Mouse (Mus musculus): Measurements from ENCODE around the gene Catsperg1. TPM values are rescaled to one million over a fixed set of nuclear protein-coding genes. Genes with fewer than 3 reads are reported as not detected.

Catsperg1 gene
- polyA plus RNA-seq, 1 experiment from 2014 or later = 0.79 TPM

GRCm38 (mm10) chr7:29171562-29172097 is 42.2 kb downstream of the Catsperg1 start:
- no peaks in the 10 kb centered on the region for H3K9me3 ChIP-seq (replicated peaks; ENCODE audit: control insufficient read depth, low read length)
- peak overlapping the region; percentile 55 for H3K9ac ChIP-seq (replicated peaks; ENCODE audit: low read length)
- H3K4me3 ChIP-seq (ENCODE audit: low read depth, low read length) = peak overlapping the region; percentile 49
- peaks cover 14% of the 10 kb centered on the region for H3K36me3 ChIP-seq (replicated peaks; ENCODE audit: control insufficient read depth, insufficient read depth, low read depth, low read length)
- peaks cover 29% of the 10 kb centered on the region for H3K27me3 ChIP-seq (ENCODE audit: control insufficient read depth, insufficient read depth, low read length)
- H3K4me2 ChIP-seq (ENCODE audit: low read depth, low read length) = peak overlapping the region; percentile 48
- no peak for ATAC-seq (replicated peaks; ENCODE audit: insufficient number of reproducible peaks, low FRiP score, low TSS enrichment, low read depth)
- 7% methylated on average over 34 of the region's 34 CpGs for WGBS
- peaks cover 9% of the 10 kb centered on the region for H3K4me1 ChIP-seq (ENCODE audit: control insufficient read depth, insufficient read depth, low read length)
- no peak overlapping the region for H3K27ac ChIP-seq (replicated peaks; ENCODE audit: low read depth, low read length)
- DNase-seq (ENCODE audit: low spot score) = no peak

GRCm38 (mm10) chr7:29170755-29171561 is 42.9 kb downstream of the Catsperg1 start:
- WGBS = 2% methylated on average over 40 of the region's 43 CpGs
- peaks cover 9% of the 10 kb centered on the region for H3K4me1 ChIP-seq (ENCODE audit: control insufficient read depth, insufficient read depth, low read length)
- no peak for ATAC-seq (replicated peaks; ENCODE audit: insufficient number of reproducible peaks, low FRiP score, low TSS enrichment, low read depth)
- peaks cover 29% of the 10 kb centered on the region for H3K27me3 ChIP-seq (ENCODE audit: control insufficient read depth, insufficient read depth, low read length)
- H3K36me3 ChIP-seq (replicated peaks; ENCODE audit: control insufficient read depth, insufficient read depth, low read depth, low read length) = peaks cover 11% of the 10 kb centered on the region
- no peak overlapping the region for H3K27ac ChIP-seq (replicated peaks; ENCODE audit: low read depth, low read length)
- H3K4me3 ChIP-seq (ENCODE audit: low read depth, low read length) = peak overlapping the region; percentile 49
- DNase-seq (ENCODE audit: low spot score) = peak; percentile 54
- H3K9me3 ChIP-seq (replicated peaks; ENCODE audit: control insufficient read depth, low read length) = no peaks in the 10 kb centered on the region
- H3K9ac ChIP-seq (replicated peaks; ENCODE audit: low read length) = peak overlapping the region; percentile 55
- peak overlapping the region; percentile 48 for H3K4me2 ChIP-seq (ENCODE audit: low read depth, low read length)

DNA sequence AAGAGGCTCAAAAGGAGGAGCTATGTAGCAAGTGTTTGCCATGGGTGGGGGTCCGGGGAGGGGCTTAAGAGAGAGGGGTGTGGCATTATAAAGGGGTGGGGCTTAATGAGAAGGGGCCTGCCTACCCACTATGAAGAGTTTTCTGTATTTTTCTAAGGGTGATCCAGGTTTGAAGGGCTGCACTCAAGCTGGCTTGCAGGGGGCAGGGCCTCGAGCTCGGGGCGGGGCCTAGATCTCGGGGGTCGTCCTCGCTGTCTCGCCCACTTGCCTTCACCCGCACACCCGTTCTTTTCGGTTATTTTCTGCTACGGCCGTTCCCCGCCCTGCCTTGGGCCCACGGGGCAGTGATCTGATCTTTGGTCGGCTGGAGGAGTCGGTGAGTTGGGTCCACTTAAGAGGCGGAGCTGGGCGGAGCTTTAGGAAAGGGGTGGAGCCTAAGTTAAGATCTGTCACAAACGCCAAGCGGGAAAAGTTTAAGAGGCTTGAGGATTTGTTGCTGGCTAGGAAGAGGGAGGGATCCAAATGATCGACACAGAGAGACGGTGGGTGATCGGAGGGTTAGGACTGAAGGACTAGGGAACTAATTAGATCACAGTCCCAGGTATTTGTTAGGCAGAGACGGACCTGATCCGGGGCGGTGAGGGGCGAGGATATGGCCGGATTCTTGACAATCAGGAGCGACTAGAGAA is 43.6 kb downstream of the Catsperg1 start, which contains the start of the genes Ggn and Spred3:
Ggn (plus strand) TSS at position 145 of the 689 bp plus-strand sequence.
Spred3 (minus strand) TSS at position 346 of the 689 bp plus-strand sequence.
- ATAC-seq (replicated peaks; ENCODE audit: insufficient number of reproducible peaks, low FRiP score, low TSS enrichment, low read depth) (peak; percentile 30), DNase-seq (ENCODE audit: low spot score) (peak; percentile 81)
- H3K4me3 ChIP-seq (ENCODE audit: low read depth, low read length) = peak within 1 kb of the TSS; percentile 49
- peak within 1 kb of the TSS; percentile 55 for H3K9ac ChIP-seq (replicated peaks; ENCODE audit: low read length)
- under 1% methylated on average over 30 of the region's 30 CpGs for WGBS
- peak within 1 kb of the TSS; percentile 48 for H3K4me2 ChIP-seq (ENCODE audit: low read depth, low read length)
- peaks cover 29% of the 10 kb centered on the region for H3K27me3 ChIP-seq (ENCODE audit: control insufficient read depth, insufficient read depth, low read length)
- H3K27ac ChIP-seq (replicated peaks; ENCODE audit: low read depth, low read length) = peak within 1 kb of the TSS; percentile 48
- H3K4me1 ChIP-seq (ENCODE audit: control insufficient read depth, insufficient read depth, low read length) = peaks cover 9% of the 10 kb centered on the region
- H3K9me3 ChIP-seq (replicated peaks; ENCODE audit: control insufficient read depth, low read length) = no peaks in the 10 kb centered on the region
- H3K36me3 ChIP-seq (replicated peaks; ENCODE audit: control insufficient read depth, insufficient read depth, low read depth, low read length) = peaks cover 5% of the 10 kb centered on the region

DNA sequence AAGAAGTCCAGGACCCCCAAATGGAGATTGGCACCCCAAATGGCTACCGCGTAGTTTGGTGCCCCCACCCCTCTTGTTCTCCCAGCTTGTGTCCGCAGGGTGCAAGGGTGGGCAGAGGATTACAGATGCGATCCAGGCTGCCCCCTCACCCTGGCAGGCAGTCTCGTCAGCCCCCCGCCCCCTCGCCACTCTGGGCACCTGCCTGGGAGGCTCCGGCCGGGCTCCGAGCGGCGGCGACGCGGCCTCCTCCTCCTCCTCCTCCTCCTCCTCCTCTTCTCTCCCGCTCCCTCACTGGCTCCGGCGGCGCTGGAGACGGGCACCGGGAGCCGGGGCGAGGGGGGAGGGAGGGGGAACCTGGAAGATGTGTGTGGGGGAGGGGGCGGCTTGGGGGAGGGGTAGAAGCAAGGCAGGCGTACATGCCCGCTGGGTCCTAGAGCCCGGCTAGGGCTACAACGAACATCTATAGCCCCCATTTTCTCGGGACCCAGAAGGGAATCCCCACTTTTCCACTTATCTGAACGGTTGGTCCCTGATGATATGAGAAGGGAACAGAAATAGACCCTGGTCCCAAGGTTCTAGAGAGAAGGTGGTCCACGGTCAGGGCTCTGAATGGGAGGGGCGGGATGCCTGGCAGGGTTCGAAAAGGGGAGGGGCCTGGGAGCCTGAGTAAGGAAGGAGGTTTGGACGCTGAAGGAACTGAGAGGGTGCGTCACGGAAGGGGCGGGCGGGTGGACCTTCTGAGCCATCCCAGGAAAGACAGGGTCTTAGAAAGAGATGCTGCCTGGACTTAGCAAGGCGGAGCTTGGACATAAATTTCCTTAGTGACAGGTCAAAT is 44.4 kb downstream of the Catsperg1 start:
- H3K4me1 ChIP-seq (ENCODE audit: control insufficient read depth, insufficient read depth, low read length) = peaks cover 9% of the 10 kb centered on the region
- peaks cover 29% of the 10 kb centered on the region for H3K27me3 ChIP-seq (ENCODE audit: control insufficient read depth, insufficient read depth, low read length)
- H3K4me3 ChIP-seq (ENCODE audit: low read depth, low read length) = peak overlapping the region; percentile 49
- under 1% methylated on average over 33 of the region's 39 CpGs for WGBS
- peak overlapping the region; percentile 48 for H3K4me2 ChIP-seq (ENCODE audit: low read depth, low read length)
- peak; percentile 77 for ATAC-seq (replicated peaks; ENCODE audit: insufficient number of reproducible peaks, low FRiP score, low TSS enrichment, low read depth)
- H3K36me3 ChIP-seq (replicated peaks; ENCODE audit: control insufficient read depth, insufficient read depth, low read depth, low read length) = peaks cover 2% of the 10 kb centered on the region
- no peaks in the 10 kb centered on the region for H3K9me3 ChIP-seq (replicated peaks; ENCODE audit: control insufficient read depth, low read length)
- H3K9ac ChIP-seq (replicated peaks; ENCODE audit: low read length) = peak overlapping the region; percentile 55
- DNase-seq (ENCODE audit: low spot score) = peak; percentile 90
- peak overlapping the region; percentile 48 for H3K27ac ChIP-seq (replicated peaks; ENCODE audit: low read depth, low read length)

DNA sequence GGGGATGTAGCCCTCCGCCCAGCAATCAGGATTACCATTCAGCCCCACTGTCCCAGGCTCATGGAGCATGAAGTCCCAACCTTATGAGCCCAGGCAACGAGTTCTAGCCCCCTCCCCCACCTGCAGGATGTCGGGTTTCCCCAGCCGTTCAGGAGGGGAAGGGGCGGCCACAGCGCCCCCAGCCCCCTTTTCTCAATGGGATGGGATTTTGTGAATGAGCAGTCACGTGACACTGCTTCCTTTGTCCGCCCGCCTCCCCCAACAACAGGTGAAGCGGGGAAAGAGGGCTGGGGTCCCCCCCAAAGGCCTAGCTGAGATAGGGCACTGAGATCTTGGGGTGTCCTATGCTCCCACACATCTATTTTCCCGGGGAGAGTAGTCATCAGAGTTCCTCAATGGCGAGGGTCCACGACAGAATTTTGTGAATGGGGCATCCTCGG is 45.0 kb downstream of the Catsperg1 start:
- WGBS = under 1% methylated on average over 14 of the region's 14 CpGs
- no peaks in the 10 kb centered on the region; the same call in 1 of the 2 replicates for H3K36me3 ChIP-seq (replicated peaks; ENCODE audit: control insufficient read depth, insufficient read depth, low read depth, low read length)
- peak overlapping the region; percentile 48 for H3K4me2 ChIP-seq (ENCODE audit: low read depth, low read length)
- no peaks in the 10 kb centered on the region for H3K9me3 ChIP-seq (replicated peaks; ENCODE audit: control insufficient read depth, low read length)
- H3K27ac ChIP-seq (replicated peaks; ENCODE audit: low read depth, low read length) = peak overlapping the region; percentile 48; the same call in 1 of the 2 replicates
- peak; percentile 72 for DNase-seq (ENCODE audit: low spot score)
- peak; percentile 3; the same call in 1 of the 2 replicates for ATAC-seq (replicated peaks; ENCODE audit: insufficient number of reproducible peaks, low FRiP score, low TSS enrichment, low read depth)
- peaks cover 9% of the 10 kb centered on the region for H3K4me1 ChIP-seq (ENCODE audit: control insufficient read depth, insufficient read depth, low read length)
- H3K9ac ChIP-seq (replicated peaks; ENCODE audit: low read length) = peak overlapping the region; percentile 55
- peaks cover 29% of the 10 kb centered on the region for H3K27me3 ChIP-seq (ENCODE audit: control insufficient read depth, insufficient read depth, low read length)
- peak overlapping the region; percentile 49 for H3K4me3 ChIP-seq (ENCODE audit: low read depth, low read length)

DNA sequence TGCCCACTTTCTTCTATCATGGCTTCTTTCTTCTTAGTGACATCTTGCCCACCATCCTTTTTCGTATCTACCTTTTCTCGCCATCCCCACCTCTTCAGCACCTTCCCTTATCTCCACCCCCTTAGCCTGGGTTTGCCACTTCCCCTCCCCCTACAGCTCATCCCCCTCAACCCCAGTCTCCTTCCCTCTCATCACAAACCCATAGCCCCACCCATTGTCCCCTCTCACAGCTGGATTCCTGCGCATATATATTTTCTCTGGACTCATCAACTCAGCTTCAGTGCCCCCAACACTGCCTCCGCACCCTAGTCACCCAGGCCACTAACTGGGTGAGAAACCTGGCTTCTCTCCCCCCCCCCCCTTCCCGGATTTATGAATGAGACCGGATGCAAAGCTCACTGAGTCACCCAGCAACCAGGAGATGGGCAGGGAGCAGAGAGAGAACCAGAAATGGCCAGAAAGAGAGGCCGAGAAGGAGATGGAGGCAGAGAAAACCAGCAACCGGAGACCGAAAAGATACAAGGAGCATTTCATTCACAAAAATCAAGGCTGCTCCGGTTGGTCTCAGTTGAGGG is 45.6 kb downstream of the Catsperg1 start:
- Histone ChIP-seq H3K4me1 (ENCODE audit: control insufficient read depth, insufficient read depth, low read length) (peaks cover 9% of the 10 kb centered on the region), H3K36me3 (replicated peaks; ENCODE audit: control insufficient read depth, insufficient read depth, low read depth, low read length) (no peaks in the 10 kb centered on the region; the same call in 1 of the 2 replicates), H3K4me2 (ENCODE audit: low read depth, low read length) (peak overlapping the region; percentile 48), H3K9ac (replicated peaks; ENCODE audit: low read length) (peak overlapping the region; percentile 55), H3K27me3 (ENCODE audit: control insufficient read depth, insufficient read depth, low read length) (peaks cover 23% of the 10 kb centered on the region), H3K4me3 (ENCODE audit: low read depth, low read length) (peak overlapping the region; percentile 49), H3K9me3 (replicated peaks; ENCODE audit: control insufficient read depth, low read length) (no peaks in the 10 kb centered on the region), H3K27ac (replicated peaks; ENCODE audit: low read depth, low read length) (no peak overlapping the region)
- ATAC-seq (replicated peaks; ENCODE audit: insufficient number of reproducible peaks, low FRiP score, low TSS enrichment, low read depth) = no peak
- DNase-seq (ENCODE audit: low spot score) = no peak
- WGBS = 4% methylated on average over 10 of the region's 10 CpGs

DNA sequence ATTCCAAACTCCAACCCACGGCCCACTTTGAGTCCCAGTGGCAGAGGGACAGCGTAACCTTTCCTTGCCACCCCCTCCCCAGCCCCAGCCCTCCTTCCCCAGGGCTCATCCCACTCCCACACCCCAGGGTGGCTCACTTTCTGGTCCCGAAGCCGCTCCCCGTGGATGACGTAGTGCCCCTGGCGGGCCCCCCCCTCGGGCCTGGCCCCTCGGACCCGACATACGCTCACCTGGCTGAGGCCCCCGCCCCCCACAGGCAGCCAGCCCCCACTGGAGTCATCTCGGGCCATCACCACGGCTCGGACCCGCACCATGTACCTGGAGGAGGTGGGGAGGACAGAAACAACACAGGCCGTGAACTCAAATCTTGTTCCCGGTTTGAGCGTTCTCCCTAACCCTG is 46.2 kb downstream of the Catsperg1 start:
- 12% methylated on average over 19 of the region's 19 CpGs for WGBS

More for the DNA sequence above, 46.2 kb downstream of the Catsperg1 start:
- Histone ChIP-seq H3K36me3 (replicated peaks; ENCODE audit: control insufficient read depth, insufficient read depth, low read depth, low read length) (no peaks in the 10 kb centered on the region), H3K4me1 (ENCODE audit: control insufficient read depth, insufficient read depth, low read length) (peaks cover 9% of the 10 kb centered on the region), H3K27ac (replicated peaks; ENCODE audit: low read depth, low read length) (no peak overlapping the region), H3K9ac (replicated peaks; ENCODE audit: low read length) (no peak overlapping the region), H3K4me3 (ENCODE audit: low read depth, low read length) (peak overlapping the region; percentile 49; the same call in 1 of the 2 replicates), H3K27me3 (ENCODE audit: control insufficient read depth, insufficient read depth, low read length) (peaks cover 18% of the 10 kb centered on the region), H3K9me3 (replicated peaks; ENCODE audit: control insufficient read depth, low read length) (no peaks in the 10 kb centered on the region), H3K4me2 (ENCODE audit: low read depth, low read length) (peak overlapping the region; percentile 48)
- DNase-seq (ENCODE audit: low spot score) (no peak), ATAC-seq (replicated peaks; ENCODE audit: insufficient number of reproducible peaks, low FRiP score, low TSS enrichment, low read depth) (no peak)
